Mouse (Mus musculus) intestine, embryonic 16.5 days (tissue): ENCODE results near the gene Slc22a7. TPM values are rescaled to one million over a fixed set of nuclear protein-coding genes. Genes with fewer than 3 reads are reported as not detected.
A peak's percentile ranks its signal among the peaks of the same experiment; 100 is the strongest.

Experiments used
- ATAC-seq: fragments of 200-750 bp; cut with Nextera tagmentation; 2 replicates; pipeline ENCODE4 v1.8.0; 2017; ENCODE audit warnings: moderate TSS enrichment, moderate library complexity
- H3K27ac ChIP-seq: fragments of 300-500 bp; sonication (generic); 2 replicates; pipeline ENCODE4 v1.5.1; 2014; ENCODE audit warnings: mild to moderate bottlenecking, low read length
- H3K27me3 ChIP-seq: fragments of 300-500 bp; sonication (generic); replicated peaks from 2 replicates; pipeline ENCODE4 v1.6.1; 2014; ENCODE audit warnings: low read length, control low read depth, mixed read lengths; ENCODE audit not compliant: control insufficient read depth, insufficient read depth
- H3K36me3 ChIP-seq: fragments of 300-500 bp; sonication (generic); 2 replicates; pipeline ENCODE4 v1.6.1; 2014; ENCODE audit warnings: low read length, control low read depth; ENCODE audit not compliant: control insufficient read depth, insufficient read depth
- H3K4me1 ChIP-seq: fragments of 300-500 bp; sonication (generic); 2 replicates; pipeline ENCODE4 v1.6.1; 2014; ENCODE audit warnings: low read length, control low read depth, mixed read lengths; ENCODE audit not compliant: control insufficient read depth, insufficient read depth
- H3K4me2 ChIP-seq: fragments of 300-500 bp; sonication (generic); 2 replicates; pipeline ENCODE4 v1.6.1; 2014; ENCODE audit warnings: low read depth, low read length, control low read depth
- H3K4me3 ChIP-seq: fragments of 300-500 bp; sonication (generic); 2 replicates; pipeline ENCODE4 v1.5.1; 2014; ENCODE audit warnings: mild to moderate bottlenecking, low read length
- H3K9ac ChIP-seq: fragments of 300-500 bp; sonication (generic); 2 replicates; pipeline ENCODE4 v1.6.1; 2014; ENCODE audit warnings: low read depth, low read length
- H3K9me3 ChIP-seq: fragments of 300-500 bp; sonication (generic); 2 replicates; pipeline ENCODE4 v1.6.1; 2016; ENCODE audit warnings: low read length, control low read depth; ENCODE audit not compliant: control insufficient read depth
- WGBS: fragments of 180-500 bp; shearing (Covaris S2); extraction: QIAGEN DNeasy Blood & Tissue Kit; methylation state at CpG from one replicate; pipeline ENCODE4 v1.1.7; 2014; 5-methylcytosine and 5-hydroxymethylcytosine counted together
- polyA plus RNA-seq: library from polyadenylated mRNA; unstranded; fragments of >200 nt; fragmentation: Nextera tagmentation; extraction: Ambion mirVana; gene quantifications from 2 replicates; pipeline ENCODE4 v1.2.1, GENCODE M21; 2015

Gene Slc22a7
- polyA plus RNA-seq, 1 experiment from 2014 or later = not detected

DNA sequence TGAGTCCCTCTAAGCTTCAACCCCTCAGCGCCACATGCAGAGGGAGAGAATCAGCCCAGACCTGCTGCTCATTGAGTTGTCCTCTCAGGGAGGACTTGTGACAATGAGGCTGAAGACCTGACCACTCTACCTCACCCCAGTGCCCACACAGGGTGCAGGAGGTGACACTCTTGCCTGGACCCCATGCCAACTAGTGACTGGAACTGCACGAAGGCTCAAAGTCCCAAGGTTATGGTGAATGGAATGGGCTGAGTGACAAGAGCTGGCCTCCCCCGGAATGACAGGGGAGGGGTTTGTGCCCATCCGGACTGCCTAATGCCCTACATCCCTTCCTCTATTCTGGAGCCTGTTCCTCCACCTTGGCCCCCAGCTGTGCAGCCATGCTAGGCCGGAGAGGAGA, 14.4 kb upstream of the Slc22a7 start:
- H3K27ac ChIP-seq = no peak overlapping the region
- H3K4me3 ChIP-seq = no peak overlapping the region
- 36% methylated on average over 5 of the region's 5 CpGs for WGBS
- H3K4me1 ChIP-seq = peaks cover 22% of the 10 kb centered on the region
- ATAC-seq = no peak
- no peaks in the 10 kb centered on the region for H3K36me3 ChIP-seq
- H3K27me3 ChIP-seq = peaks cover 36% of the 10 kb centered on the region
- H3K4me2 ChIP-seq = no peak overlapping the region
- no peaks in the 10 kb centered on the region; the same call in 1 of the 2 replicates for H3K9me3 ChIP-seq
- no peak overlapping the region for H3K9ac ChIP-seq

DNA sequence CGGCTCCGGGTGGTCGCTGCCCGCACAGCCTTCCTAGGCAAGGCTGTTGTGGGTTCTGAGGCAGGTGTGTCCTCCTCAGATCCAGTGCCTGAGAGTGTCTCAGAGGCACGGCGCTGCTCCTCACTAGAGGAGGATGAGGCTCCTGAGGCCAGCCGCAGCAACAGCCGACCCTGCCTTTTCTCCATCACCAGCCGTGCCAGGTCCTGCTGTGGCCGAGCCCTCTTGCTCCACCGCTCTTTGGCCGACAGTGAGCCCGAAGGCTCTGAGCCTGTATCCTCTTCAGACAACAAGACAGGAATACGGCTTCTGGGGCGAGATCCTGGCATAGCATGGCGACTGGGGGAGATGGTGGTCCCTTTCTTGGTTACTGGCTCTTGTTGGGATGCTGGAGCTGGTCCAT, 8.0 kb upstream of the Slc22a7 start:
- H3K9ac ChIP-seq = no peak overlapping the region
- H3K27ac ChIP-seq = no peak overlapping the region
- no peak for ATAC-seq
- no peaks in the 10 kb centered on the region; the same call in 1 of the 2 replicates for H3K9me3 ChIP-seq
- no peaks in the 10 kb centered on the region for H3K36me3 ChIP-seq
- H3K4me3 ChIP-seq = no peak overlapping the region
- H3K4me2 ChIP-seq = no peak overlapping the region
- peaks cover 48% of the 10 kb centered on the region for H3K27me3 ChIP-seq
- H3K4me1 ChIP-seq = peaks cover 7% of the 10 kb centered on the region; the same call in 1 of the 2 replicates
- WGBS = 93% methylated on average over 16 of the region's 16 CpGs

DNA sequence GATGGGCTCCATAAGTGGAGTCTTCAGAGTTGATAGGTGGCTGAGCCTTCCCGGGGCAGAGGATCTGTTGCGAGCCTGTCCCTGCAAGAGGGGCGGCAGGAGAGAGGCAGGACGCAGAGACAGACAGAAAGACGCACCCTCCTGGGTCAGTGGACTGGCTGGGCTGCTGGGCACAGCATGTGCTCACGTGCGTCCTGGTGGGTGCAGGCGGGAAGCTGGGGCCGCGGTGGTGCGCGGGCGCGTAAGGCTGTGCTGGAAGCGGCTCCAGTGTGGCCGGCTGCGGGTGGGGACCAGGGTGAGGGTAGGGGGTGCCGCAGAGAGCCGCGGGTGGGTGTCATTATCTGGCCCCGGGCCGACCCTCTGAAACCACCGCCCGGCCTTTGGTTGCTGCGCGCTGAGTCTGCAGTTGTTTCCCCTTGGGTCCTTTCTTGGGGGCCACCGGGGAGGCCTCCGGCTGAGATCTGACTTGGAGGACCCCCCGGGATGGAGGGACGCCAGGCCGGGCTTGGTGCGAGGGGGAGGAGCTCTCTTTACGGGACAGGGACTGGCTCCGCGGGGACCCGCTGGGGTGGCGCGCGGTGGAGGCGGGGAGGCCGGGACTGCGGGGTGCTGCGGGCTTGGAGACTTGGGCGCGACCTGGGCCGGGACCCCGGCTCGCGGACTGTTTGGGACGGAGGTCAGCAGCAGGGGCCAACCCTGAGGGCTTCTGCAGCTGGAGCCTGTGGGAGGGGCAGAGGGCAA, 6.8 kb upstream of the Slc22a7 start:
- peak overlapping the region; percentile 36 for H3K4me3 ChIP-seq
- H3K4me1 ChIP-seq = peaks cover 7% of the 10 kb centered on the region; the same call in 1 of the 2 replicates
- 3% methylated on average over 50 of the region's 50 CpGs for WGBS
- no peaks in the 10 kb centered on the region for H3K36me3 ChIP-seq
- ATAC-seq = no peak
- peak overlapping the region; percentile 57 for H3K4me2 ChIP-seq
- H3K27me3 ChIP-seq = peaks cover 48% of the 10 kb centered on the region
- no peaks in the 10 kb centered on the region for H3K9me3 ChIP-seq
- no peak overlapping the region for H3K27ac ChIP-seq
- peak overlapping the region; percentile 56 for H3K9ac ChIP-seq

DNA sequence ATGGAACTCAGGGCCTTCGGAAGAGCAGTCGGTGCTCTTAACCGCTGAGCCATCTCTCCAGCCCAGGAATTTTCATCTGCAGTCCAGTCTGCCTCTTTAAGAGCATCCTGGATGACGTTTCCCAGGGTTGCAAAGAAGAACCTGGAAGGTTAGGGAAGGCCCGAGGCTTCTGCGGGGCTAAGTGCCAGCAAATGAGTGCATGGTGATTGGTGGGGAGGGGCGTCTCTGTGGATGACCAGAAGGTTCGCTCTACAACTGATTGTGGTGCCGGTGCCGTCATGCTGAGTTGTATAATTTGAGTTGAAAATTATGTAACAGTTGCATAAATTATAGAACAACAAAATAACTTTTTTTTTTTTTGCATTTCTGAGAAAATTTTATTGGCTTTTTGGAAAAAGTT, 919 bp upstream of the Slc22a7 start:
- H3K36me3 ChIP-seq = no peaks in the 10 kb centered on the region
- no peaks in the 10 kb centered on the region for H3K4me1 ChIP-seq
- 89% methylated on average over 10 of the region's 10 CpGs for WGBS
- H3K27ac ChIP-seq = no peak overlapping the region
- no peak overlapping the region for H3K4me2 ChIP-seq
- H3K9me3 ChIP-seq = no peaks in the 10 kb centered on the region
- no peak overlapping the region for H3K9ac ChIP-seq
- peaks cover 21% of the 10 kb centered on the region for H3K27me3 ChIP-seq
- no peak for ATAC-seq
- H3K4me3 ChIP-seq = no peak overlapping the region

DNA sequence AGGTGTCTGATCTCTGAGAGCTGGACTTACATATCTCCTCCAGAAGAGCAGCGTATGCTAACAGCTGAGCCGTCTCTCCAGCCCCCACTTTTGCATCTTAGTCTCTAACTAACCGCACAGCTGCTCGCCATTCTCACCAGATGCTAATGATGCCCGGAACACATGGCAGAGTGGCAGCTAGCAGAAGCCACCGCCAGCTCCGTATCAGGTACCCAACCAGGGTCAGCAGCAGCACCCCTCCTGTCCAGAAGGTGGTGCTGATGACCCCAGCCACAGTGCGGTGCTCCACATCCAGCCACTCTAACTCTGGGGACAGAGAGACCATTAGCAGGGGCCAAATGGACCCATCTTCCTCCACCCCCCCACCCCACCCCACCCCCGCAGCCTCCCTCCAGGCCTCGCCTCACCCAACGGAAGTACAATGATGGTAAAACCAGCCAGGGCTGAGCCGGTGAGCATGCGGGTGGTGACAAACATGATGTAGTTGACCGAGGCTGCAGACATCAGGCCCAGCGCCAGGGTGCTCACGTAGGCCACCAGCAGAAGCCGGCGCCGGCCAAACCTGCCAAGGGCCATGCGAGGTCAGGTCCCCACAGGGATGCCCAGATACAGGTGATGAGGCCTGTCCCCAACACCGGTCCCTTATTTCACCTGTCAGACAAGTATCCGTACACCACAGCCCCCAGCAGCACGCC, 1.4 kb downstream of the Slc22a7 start:
- WGBS = 23% methylated on average over 23 of the region's 23 CpGs
- Histone ChIP-seq H3K27me3 (peaks cover 3% of the 10 kb centered on the region; the same call in 1 of the 2 replicates), H3K36me3 (no peaks in the 10 kb centered on the region), H3K4me3 (no peak overlapping the region), H3K9ac (no peak overlapping the region), H3K4me1 (0 out of 2 replicates have a peak, but pooled peaks cover 4% of the 10 kb centered on the region), H3K4me2 (no peak overlapping the region), H3K27ac (no peak overlapping the region), H3K9me3 (no peaks in the 10 kb centered on the region)
- peak; percentile 45; the same call in 1 of the 2 replicates for ATAC-seq

DNA sequence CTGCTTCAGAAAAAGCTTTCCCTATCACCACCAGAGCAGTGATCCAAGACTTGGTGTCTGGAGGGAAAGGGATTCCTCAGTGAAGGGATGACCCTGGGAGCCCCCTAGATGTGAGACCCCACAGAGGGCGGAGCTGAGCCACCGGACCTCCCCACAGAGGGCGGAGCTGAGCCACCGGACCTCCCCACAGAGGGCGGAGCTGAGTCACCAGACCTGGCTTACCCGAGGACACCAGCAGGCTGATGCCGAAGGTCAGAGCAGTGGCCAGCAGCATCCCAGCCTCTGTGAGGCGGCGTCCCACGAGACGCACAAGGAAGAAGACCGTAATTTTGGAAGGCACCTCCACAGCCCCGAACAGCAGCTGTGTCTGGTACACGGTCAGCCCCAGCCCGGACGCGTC, 4.6 kb downstream of the Slc22a7 start:
- peak overlapping the region; percentile 23 for H3K4me3 ChIP-seq
- H3K9me3 ChIP-seq = no peaks in the 10 kb centered on the region
- H3K4me1 ChIP-seq = peaks cover 7% of the 10 kb centered on the region; the same call in 1 of the 2 replicates
- no peak overlapping the region for H3K27ac ChIP-seq
- H3K4me2 ChIP-seq = peak overlapping the region; percentile 49
- no peaks in the 10 kb centered on the region for H3K27me3 ChIP-seq
- peak overlapping the region; percentile 45; the same call in 1 of the 2 replicates for H3K9ac ChIP-seq
- H3K36me3 ChIP-seq = no peaks in the 10 kb centered on the region
- 7% methylated on average over 17 of the region's 17 CpGs for WGBS
- ATAC-seq = peak; percentile 60

DNA sequence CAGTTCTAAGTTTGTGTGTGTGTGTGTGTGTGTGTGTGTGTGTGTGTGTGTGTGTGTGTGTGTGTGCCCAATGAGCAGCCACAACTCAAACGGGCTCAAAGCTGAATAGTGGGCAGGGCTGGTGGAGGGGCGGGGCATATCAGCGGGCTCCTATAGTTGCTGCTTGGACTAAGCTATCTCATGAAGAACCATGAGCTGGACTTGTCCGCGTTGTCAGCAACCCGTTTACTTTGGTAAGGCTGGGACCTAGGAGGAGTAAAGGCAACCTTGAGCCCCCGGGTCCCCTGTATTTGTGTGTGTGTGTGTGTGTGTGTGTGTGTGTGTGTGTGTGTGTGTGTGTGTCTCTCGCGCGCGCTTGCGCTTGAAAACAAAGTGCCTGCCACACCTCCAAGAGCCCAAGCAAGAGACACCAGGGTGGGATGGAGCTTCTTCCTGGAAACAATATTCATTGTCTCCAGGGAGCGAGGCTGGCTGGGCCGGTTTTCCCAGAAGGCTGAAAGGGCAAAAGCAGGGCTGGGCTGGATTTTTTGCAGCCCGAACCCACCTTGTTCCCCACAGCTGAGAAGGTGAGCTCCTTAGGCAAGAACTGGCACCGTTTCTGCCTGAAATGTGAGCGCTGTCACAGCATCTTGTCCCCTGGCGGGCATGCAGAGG, 9.4 kb downstream of the Slc22a7 start, which contains the start of gene Crip3:
TSS of gene Crip3 (plus strand) at position 166 of the 654 bp plus-strand sequence.
- 9% methylated on average over 18 of the region's 18 CpGs for WGBS
- H3K4me3 ChIP-seq = peak within 1 kb of the TSS; percentile 12; the same call in 1 of the 2 replicates
- 0 out of 2 replicates have a peak, but pooled peaks have one; percentile 50 for ATAC-seq
- H3K36me3 ChIP-seq = no peaks in the 10 kb centered on the region
- H3K9me3 ChIP-seq = no peaks in the 10 kb centered on the region
- H3K4me1 ChIP-seq = peaks cover 4% of the 10 kb centered on the region; the same call in 1 of the 2 replicates
- no peaks in the 10 kb centered on the region for H3K27me3 ChIP-seq
- H3K4me2 ChIP-seq = peak within 1 kb of the TSS; percentile 49
- no peak within 1 kb of the TSS for H3K27ac ChIP-seq
- no peak within 1 kb of the TSS for H3K9ac ChIP-seq

DNA sequence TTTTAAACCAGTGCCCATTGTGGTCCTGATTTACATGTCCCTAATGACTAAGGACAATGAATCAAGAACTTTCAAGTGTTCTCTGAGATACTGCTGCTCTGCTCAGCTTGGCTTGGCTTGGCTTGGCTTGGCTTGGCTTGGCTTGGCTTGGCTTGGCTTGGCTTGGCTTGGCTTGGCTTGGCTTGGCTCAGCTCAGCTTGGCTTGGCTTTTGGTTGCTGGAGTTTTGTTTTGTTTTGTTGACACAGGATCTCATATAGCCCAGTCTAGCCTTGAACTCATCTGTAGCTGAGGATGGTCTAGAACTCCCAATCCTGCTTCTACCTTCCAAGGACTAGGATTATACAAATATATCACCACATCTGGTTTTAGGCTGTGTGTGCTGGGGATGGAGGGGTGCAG, 11.8 kb downstream of the Slc22a7 start:
- Histone ChIP-seq H3K9ac (no peak overlapping the region), H3K27ac (no peak overlapping the region), H3K4me2 (no peak overlapping the region), H3K4me3 (no peak overlapping the region), H3K4me1 (peaks cover 3% of the 10 kb centered on the region; the same call in 1 of the 2 replicates), H3K36me3 (no peaks in the 10 kb centered on the region), H3K27me3 (no peaks in the 10 kb centered on the region), H3K9me3 (no peaks in the 10 kb centered on the region)
- no peak for ATAC-seq

DNA sequence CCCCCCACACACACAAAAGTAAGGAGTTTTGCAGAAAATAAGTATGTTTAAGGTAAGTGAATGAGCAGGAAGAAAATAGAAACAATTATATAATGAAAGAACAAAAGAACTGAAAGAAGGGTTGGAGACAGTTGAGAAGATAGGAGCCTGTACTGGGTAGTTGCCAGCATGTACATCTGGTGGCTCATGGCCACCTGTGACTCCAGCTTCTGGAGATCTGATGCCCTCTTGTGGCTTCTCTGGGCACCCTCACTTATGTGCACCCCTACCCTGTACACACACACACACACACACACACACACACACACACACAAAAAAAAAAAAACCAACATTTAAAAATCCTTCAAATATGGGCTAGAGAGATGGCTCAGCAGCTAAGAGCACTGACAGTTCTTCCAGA, 18.5 kb downstream of the Slc22a7 start:
- H3K4me3 ChIP-seq = no peak overlapping the region
- no peak for ATAC-seq

More for the DNA sequence above, 18.5 kb downstream of the Slc22a7 start:
- no peaks in the 10 kb centered on the region for H3K27me3 ChIP-seq
- no peaks in the 10 kb centered on the region for H3K4me1 ChIP-seq
- H3K4me2 ChIP-seq = no peak overlapping the region
- no peak overlapping the region for H3K9ac ChIP-seq
- no peak overlapping the region for H3K27ac ChIP-seq
- H3K36me3 ChIP-seq = no peaks in the 10 kb centered on the region
- no peaks in the 10 kb centered on the region for H3K9me3 ChIP-seq
